Mouse (Mus musculus) ZHBTc4 (cell line): Measurements from ENCODE around the gene Etv6.
A peak's percentile ranks its signal among the peaks of the same experiment; 100 is the strongest.

Experiments used
- DNase-seq: peaks from one replicate; pipeline ENCODE4 v3.0.0-alpha.2; 2011; ENCODE audit warnings: low read depth, low spot score

Gene Etv6

DNA sequence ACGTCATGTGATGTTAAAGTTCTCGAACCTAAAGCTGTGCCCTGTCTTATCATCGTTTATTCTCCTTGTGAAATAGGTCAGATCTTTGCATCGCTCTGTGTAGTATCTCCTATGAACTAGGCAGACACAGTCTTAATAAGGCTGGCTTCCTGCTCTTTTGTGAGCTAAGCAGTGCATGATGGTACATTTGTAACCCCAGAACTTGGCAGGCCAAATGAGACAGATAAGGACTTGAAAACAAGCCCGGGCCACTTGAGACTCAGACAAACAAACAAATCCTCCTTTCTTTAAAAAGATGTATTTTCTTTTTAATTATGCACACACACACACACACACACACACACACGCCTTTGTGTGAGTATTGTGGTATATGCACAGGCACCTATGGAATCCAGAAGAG lies 42.5 kb downstream of the Etv6 start:
- DNase-seq = no peak

- no peak for DNase-seq
These were observed 43.6 kb downstream of the Etv6 start for GRCm38 (mm10) chr6:134079112-134079511.

- DNase-seq = no peak
These were observed 44.1 kb downstream of the Etv6 start for GRCm38 (mm10) chr6:134079563-134079962.

- DNase-seq = no peak
These were observed 45.4 kb downstream of the Etv6 start for GRCm38 (mm10) chr6:134080946-134081345.

DNA sequence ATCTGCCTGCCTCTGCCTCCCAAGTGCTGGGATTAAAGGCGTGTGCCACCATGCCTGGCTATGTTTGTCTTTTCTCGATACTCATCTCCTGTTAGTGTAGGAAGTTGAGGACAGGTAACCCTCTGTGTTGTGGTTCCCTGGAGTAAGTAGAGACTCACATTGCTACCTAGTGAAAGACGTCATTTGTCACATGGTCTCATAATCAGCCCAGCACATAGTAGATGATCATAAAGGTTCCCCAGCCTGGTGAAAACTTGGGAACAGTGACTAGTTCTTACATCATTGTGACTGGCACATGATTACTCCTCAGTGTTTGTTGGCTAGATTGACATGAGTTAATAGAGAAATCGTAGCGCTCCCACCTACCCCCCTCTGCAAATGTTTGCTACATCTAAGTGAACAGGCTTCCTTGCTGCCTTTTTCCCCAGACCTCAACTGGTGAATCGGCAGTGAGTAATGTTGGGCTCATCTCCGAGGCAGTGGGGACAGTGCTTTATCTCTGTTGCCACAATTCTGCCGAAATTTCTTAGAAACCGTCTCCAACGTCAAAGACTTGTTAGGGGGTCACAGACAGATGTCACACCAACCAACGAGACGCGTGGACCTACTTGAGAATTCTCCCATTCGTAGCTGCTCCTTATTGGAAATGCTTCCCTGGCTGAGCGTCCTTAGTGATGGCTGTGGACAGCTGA lies 46.9 kb downstream of the Etv6 start:
- DNase-seq = no peak

- DNase-seq = no peak
These were observed 47.9 kb downstream of the Etv6 start for GRCm38 (mm10) chr6:134083428-134083827.

DNA sequence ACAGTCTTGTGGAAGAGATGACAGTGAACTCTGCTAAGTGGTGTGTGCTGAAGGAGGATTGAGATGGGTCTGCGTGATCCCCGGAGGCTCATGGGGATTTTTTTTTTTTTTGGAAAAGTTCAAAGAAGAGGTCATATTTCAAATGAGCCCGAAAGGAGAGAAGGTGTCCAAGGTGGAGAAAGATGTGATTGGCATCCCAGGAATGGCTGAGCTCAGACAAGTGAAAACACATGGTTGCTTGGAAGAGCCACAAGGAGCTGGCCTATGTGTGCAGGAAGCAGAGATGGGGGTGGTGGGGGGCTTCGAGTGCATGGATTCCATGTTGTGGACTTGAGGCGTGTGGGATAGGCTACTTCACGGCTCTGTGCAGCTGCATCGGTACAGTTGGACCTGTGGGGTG lies 50.9 kb downstream of the Etv6 start:
- DNase-seq = no peak

GRCm38 (mm10) chr6:134087709-134088108 lies 52.2 kb downstream of the Etv6 start:
- DNase-seq = no peak

- peak; percentile 23 for DNase-seq
These were observed 54.3 kb downstream of the Etv6 start for GRCm38 (mm10) chr6:134089671-134090377.

DNA sequence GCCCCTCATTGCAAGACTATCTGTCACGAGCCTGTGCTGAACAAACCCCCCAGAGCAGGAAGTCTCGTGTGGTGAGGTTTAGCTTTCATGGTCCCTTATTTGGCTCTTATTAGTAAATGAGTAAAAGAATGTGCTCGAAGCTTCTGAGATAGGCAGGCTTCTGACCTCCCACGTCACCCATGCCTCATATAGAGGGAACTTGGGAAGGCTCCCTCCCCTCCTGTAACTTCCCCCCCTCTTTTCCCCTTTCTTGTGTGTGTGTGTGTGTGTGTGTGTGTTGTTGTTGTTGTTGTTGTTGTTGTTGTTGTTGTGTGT lies 54.8 kb downstream of the Etv6 start:
- no peak for DNase-seq

GRCm38 (mm10) chr6:134090875-134091274 lies 55.4 kb downstream of the Etv6 start:
- no peak for DNase-seq

DNA sequence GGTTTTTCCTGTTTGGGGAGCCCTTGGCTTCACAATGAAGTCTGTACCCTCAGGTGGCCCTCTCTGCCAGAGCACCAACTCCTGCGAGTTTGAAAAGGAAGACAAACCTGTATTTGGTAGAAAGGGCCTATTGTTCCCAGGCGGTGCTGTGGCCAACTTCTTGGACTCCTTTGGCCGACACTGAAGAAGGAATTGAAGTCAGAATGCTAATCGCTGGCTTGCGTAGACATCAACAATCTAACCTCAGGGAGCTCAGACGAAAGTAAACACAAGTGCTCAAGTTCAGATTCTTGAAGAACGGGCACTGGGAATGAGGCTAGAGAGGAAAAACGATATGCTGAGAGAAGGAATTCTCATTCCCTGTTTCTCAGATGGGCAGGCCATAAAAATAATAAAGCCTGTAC lies 55.9 kb downstream of the Etv6 start:
- DNase-seq = no peak

DNA sequence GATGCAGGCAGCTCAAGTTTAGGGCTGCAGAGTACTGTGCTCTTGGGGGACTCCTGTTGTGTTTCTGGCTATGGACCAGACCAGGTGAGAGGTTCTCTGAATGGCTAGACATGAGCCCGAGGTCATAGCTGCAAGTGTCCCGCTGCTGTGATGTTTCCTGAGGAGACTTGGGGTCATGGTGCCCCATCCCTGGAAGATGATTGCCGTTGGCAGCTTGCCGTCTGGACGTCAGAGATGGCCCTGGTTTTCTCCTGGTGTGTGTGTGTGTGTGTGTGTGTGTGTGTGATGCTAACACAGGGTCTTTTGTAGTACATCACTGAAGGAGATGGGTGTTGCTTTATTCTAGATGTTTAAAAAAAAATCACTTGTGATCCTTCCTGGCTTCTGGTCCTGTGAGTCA lies 58.6 kb downstream of the Etv6 start:
- DNase-seq = no peak

- DNase-seq = no peak
These were observed 59.1 kb downstream of the Etv6 start for GRCm38 (mm10) chr6:134094620-134095019.

DNA sequence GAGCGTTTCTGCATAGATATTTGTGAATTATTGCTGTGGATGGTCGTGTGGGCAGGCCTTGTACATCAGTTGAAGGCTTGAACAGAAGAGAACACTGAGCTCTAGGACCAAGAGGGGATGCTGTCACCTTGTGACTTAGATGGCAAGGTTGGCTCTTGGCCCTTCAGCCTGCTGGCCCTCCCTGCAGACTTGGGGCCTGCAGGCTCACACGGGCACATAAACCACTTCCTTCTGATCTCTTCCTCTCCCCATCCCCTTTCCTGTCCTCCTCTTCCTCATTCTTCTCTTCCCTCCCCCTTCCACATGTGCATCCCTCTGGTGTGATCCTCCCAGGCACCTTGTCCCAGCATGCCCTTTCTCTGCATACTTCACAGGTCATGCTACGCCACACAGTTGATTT lies 60.1 kb downstream of the Etv6 start:
- no peak for DNase-seq

DNA sequence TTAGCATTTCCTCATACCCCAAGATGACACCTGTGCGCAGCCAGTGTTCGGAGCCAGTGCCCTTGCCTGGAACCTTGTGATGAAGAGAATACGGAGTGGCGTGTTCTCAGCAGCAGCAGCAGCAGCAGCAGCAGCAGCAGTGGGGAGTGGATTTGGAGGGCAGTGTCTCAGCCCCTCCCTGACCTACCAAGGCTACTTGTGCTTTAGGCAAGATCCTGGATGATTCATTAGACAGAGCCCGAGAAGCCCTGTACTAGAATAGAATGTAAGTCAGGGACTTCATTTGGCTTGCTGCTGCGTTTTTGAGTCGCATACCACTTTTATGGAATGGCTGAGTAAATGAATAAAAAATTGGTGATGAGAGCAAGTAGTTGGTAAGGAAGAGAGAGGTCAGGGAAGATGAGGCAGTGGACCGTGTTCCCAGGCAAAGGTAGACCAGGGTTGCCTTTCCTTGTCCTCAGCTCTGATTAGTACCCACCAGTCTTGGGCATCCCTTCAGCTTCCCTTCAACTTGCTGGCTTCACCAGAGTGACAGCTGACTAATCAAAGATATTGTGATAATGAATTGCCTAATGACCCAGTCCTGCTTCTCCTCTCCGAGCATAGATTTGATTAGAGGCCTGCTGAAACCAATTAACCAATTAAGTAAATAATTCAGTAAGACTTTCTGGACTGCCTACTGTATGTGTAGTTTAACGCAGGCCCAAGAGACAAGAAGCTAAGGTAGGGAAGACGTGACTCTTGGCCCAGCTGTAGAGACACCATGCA lies 64.7 kb downstream of the Etv6 start:
- DNase-seq = no peak

GRCm38 (mm10) chr6:134102396-134102795 lies 66.9 kb downstream of the Etv6 start:
- no peak for DNase-seq

DNA sequence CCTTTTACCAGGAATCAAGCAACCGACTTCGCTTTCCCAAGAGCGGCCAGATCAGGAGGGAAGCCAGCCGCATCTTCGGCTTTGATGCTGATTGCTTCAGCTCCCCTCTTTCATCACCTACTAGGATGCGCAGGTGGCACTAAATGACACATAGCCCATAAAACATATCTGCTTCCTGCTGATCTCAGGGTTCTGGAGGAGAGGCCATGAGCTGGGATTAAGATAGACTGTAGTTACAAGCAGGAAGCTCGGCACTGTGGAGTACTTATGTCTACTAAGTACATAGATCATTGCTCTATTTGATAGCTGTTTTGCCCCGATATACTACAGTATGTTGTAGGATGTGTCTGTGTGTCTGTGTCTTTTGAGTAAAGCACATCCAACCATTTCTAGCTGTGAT lies 68.0 kb downstream of the Etv6 start:
- DNase-seq = no peak

GRCm38 (mm10) chr6:134105514-134106201 lies 70.2 kb downstream of the Etv6 start:
- no peak for DNase-seq

DNA sequence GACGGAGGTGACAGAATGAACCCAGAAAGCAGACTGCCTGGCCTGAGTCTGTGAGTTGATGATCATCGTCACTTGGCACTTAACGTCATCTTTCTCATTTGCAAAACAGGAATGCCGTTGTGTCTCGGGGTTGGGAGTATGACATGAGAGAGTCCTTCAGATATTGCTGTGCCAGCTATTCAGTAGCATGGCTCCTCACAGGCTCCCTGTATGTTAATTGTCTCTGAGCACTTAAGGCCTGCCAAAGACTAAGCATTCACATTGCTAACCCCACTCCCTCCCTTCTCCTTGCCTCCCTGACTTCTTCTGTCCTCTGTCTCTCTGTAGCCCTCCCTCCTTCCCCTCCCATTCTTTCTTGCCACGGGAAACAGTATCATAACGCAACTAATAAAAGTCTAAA lies 72.2 kb downstream of the Etv6 start:
- DNase-seq = no peak

GRCm38 (mm10) chr6:134109675-134110074 lies 74.2 kb downstream of the Etv6 start:
- no peak for DNase-seq

- DNase-seq = no peak
These were observed 74.7 kb downstream of the Etv6 start for GRCm38 (mm10) chr6:134110206-134110605.
